Mouse (Mus musculus) ovary, postnatal 10 days (tissue): ENCODE measurements around the gene Rassf6.

Source experiments
- DNase-seq: peaks from one replicate; pipeline ENCODE4 v3.0.0; 2022; ENCODE audit warnings: low spot score

The Rassf6 gene

GRCm38 (mm10) chr5:90571216-90571615, 69.2 kb downstream of the Rassf6 start:
- DNase-seq = no peak

DNA sequence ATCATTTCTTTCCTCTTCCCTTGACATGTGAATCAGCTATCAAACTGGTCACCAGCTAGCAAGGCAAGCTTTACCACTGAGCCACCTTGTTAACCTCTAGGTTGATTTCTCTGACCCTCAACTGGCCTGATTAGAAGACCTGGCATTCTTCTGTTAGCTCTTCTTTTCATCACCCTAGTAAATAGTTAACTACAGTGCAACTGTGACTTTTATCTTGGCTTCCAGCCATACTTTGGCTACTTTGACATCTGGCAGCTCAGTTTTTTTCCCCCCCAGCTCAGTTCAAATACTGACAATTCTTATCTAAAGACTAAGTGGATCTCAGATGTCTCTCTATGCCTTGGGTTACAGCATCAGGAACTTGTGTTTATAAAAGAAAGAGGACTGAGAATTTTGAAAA, 72.1 kb downstream of the Rassf6 start:
- no peak for DNase-seq

DNA sequence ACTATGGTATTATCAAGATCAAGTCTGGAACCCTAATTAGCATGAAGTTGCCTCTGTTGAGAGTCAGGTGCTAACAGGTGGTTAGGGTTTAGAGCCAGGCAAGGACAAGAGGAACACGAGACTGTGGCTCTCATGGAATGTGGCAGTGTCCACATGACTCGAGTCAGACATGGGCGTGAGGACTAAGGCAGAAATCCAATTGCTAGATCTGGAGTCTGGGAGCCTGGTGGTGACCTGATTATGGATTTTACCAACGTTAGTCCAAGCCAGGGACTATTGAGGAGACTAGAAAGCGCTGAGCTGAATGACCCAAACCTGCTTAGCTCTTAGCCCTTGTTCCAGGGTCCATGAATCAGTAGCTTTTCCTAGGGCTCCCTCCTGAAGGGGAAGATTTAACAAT, 72.7 kb downstream of the Rassf6 start:
- no peak for DNase-seq

GRCm38 (mm10) chr5:90565205-90565604, 75.3 kb downstream of the Rassf6 start:
- DNase-seq = no peak

DNA sequence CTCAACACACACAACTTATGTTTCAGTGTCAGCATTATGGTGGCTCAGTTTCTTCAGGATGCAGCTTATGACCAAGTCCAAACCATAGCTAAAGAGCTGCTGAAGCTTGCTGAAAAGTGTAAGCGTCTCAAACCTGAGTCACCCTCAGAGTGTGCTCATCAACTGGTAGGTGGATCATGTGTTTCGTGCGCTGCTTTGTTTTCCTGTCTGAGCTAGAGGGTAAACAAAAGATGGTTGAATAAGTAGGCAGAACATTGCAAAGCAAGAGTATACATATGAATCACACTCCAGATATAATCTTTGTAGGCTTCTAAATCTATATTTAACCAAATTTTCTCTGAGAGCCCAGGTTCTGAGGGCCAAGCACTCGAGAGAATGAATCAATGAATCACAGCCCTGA, 76.3 kb downstream of the Rassf6 start:
- no peak for DNase-seq

- no peak for DNase-seq
These were observed 77.6 kb downstream of the Rassf6 start for GRCm38 (mm10) chr5:90562880-90563279.

DNA sequence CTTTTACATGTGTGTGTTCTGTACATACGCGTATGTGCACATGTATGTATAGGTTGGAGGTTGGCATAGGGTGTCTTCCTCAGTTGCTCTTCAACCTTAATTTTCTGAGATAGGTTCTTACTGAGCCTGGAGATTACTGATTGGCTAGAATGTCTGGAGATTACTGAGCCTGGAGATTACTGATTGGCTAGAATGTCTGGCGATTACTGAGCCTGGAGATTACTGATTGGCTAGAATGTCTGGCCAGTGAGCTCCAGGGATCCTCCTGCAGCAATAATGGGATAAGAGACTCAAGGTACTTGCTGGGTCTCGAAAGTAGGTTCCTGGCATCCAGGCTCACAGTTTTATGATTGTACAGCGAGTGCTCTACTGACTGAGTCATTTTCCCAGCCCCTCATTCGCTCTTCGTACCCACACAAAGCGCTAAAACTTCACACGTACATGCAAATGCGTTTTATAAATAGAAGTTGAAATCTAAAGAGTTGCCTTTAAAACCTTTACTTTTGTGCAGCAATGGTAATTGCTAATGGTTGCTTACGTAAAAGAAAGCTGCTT, 78.7 kb downstream of the Rassf6 start:
- no peak for DNase-seq

- DNase-seq = no peak
These were observed 79.7 kb downstream of the Rassf6 start, which contains the start of gene 5830473C10Rik for GRCm38 (mm10) chr5:90560743-90561142. 5830473C10Rik (plus strand) TSS chr5:90561107.

DNA sequence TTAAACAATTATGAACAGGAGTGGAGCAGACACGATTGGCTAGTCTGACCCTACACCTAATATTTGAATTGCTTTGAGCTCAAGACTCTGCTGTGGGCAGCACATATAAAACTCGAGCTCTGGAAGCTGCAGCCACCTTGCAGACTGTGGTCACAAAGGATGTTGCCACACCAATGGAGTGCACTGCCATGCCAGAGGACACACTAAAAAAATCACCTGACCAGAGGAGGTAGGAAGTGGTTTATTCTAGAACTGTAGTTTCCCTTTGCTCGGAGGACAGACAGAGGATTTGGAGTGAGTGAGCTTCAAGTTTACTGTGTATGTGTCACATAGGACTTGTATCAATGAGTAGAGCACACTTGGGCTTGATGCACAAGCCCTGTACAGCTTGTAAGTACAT, 84.4 kb downstream of the Rassf6 start:
- no peak for DNase-seq
